Mouse (Mus musculus): ENCODE data around the gene Klhl23. TPM values are rescaled to one million over a fixed set of nuclear protein-coding genes. Genes with fewer than 3 reads are reported as not detected.
A peak's percentile ranks its signal among the peaks of the same experiment; 100 is the strongest.

The Klhl23 gene
- polyA plus RNA-seq, 1 experiment from 2014 or later, result 31.5 TPM

DNA sequence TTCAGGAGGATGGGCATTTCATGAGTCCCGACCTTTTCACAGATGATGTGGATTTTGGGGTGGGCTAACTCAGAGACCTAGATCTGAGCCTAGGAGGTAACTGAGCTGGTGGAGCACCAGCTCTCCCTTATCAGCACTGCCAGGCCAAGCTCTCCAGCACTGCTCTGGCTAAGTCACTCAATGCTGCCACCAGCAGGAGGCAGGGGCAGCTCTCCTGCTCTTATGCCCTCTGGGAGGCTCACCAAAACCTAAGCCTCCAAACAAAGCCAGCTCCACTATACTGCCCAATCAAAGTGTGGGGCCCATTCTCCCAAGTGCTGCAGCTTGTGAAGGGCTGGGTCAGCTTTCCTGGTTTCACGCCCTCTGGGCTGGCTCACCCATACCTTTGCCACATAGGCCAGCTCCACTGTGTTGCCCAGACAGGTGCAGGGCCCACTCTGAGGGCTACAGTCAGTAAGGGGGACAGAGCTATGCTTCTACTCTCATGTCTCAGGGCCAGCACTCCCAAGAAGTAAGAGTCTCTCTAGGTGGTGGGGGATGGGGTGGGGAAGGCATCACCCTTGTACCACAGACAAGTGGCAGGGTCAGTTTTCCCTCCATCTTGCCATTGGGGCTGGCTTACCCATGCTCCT is 29.8 kb downstream of the Klhl23 start:
- Histone ChIP-seq H3K4me2 (replicated peaks; ENCODE audit: low read depth, low read length) (no peak overlapping the region), H3K4me3 (ENCODE audit: low read length) (no peak overlapping the region), H3K27ac (ENCODE audit: low read length) (no peak overlapping the region), H3K4me1 (ENCODE audit: insufficient read depth, low read length) (no peaks in the 10 kb centered on the region), H3K9ac (replicated peaks; ENCODE audit: low read length) (no peak overlapping the region), H3K9me3 (ENCODE audit: low read length) (no peaks in the 10 kb centered on the region), H3K36me3 (ENCODE audit: insufficient read depth, low read length) (no peaks in the 10 kb centered on the region), H3K27me3 (ENCODE audit: insufficient read depth, low read length) (no peaks in the 10 kb centered on the region)
- 54% methylated on average over 2 of the region's 2 CpGs for WGBS
- ATAC-seq (ENCODE audit: low FRiP score, low TSS enrichment), result no peak

DNA sequence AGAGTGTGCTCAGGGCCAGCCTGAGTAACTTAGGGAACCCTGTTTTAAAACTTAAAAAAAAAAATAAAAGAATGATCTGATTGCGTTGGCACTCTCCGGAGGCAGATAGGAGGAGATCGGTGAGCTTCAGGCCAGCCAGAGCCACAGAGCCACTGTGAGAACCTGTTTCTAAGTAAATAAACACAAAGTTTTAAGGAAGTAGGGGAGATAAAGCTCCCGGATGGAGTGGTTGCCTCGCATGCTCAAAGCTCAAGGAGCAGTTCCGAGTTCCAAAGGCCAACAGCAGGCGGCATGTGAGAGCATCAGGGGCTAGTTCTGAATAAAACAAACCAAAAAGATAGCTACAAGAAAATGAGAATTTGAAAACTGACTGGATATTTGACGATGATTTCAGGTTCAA is 34.6 kb downstream of the Klhl23 start:
- Histone ChIP-seq H3K27ac (ENCODE audit: low read length) (no peak overlapping the region), H3K9ac (replicated peaks; ENCODE audit: low read length) (no peak overlapping the region), H3K4me1 (ENCODE audit: insufficient read depth, low read length) (no peaks in the 10 kb centered on the region), H3K4me2 (replicated peaks; ENCODE audit: low read depth, low read length) (no peak overlapping the region), H3K36me3 (ENCODE audit: insufficient read depth, low read length) (no peaks in the 10 kb centered on the region), H3K4me3 (ENCODE audit: low read length) (no peak overlapping the region), H3K9me3 (ENCODE audit: low read length) (no peaks in the 10 kb centered on the region), H3K27me3 (ENCODE audit: insufficient read depth, low read length) (no peaks in the 10 kb centered on the region)
- WGBS, result 51% methylated on average over 8 of the region's 8 CpGs
- ATAC-seq (ENCODE audit: low FRiP score, low TSS enrichment), result no peak

DNA sequence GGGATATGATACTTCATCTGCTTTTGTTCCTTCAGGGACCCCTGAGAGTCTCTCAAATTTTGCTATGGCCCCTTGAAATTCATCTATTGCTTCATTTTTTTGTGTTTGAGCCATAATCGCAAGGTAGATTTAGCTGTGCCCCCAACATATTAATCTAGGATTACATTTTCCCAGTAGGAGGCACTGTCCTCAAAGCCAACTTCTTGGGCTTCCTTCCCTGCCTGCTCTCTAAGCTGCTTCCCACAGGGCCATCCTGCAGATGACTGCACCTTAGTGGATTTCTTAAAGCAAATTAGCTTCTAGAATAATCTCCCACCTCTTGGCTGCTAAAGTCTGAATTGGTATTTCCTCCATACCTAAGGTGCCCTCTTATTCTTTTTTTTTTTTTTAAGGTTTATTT is 36.1 kb downstream of the Klhl23 start:
- no peak for ATAC-seq (ENCODE audit: low FRiP score, low TSS enrichment)
- 81% methylated on average over 1 of the region's 1 CpGs for WGBS
- Histone ChIP-seq H3K4me2 (replicated peaks; ENCODE audit: low read depth, low read length) (no peak overlapping the region), H3K36me3 (ENCODE audit: insufficient read depth, low read length) (no peaks in the 10 kb centered on the region), H3K27ac (ENCODE audit: low read length) (no peak overlapping the region), H3K4me3 (ENCODE audit: low read length) (no peak overlapping the region), H3K9ac (replicated peaks; ENCODE audit: low read length) (no peak overlapping the region), H3K9me3 (ENCODE audit: low read length) (no peaks in the 10 kb centered on the region), H3K27me3 (ENCODE audit: insufficient read depth, low read length) (no peaks in the 10 kb centered on the region), H3K4me1 (ENCODE audit: insufficient read depth, low read length) (0 out of 2 replicates have a peak, but pooled peaks cover 2% of the 10 kb centered on the region)

DNA sequence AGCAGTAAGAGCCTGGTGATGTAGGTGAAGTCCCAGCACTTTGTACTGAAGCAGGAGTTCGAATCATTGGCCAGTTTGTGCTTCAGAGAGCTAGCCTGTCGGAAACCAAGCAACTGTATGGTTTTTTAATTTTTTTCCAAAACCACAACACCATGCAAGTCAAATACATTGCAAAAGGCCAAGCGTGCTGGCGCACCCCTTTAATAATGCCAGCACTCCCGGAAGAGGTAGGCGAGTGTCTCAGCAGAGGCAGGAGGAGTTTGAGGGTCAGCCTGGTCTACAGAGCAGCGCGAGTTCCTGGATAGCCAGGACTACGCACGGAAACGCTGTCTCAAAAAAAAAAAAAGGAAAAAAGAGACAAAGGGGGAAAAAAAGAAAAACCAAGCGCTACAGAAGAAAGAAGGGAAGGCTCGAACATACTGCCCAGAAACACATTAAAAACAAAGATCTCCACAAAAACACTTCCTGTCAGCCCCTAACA is 39.3 kb downstream of the Klhl23 start:
- peak; percentile 43; the same call in 1 of the 2 replicates for ATAC-seq (ENCODE audit: low FRiP score, low TSS enrichment)
- H3K27me3 ChIP-seq (ENCODE audit: insufficient read depth, low read length), result no peaks in the 10 kb centered on the region
- peak overlapping the region; percentile 94 for H3K27ac ChIP-seq (ENCODE audit: low read length)
- H3K36me3 ChIP-seq (ENCODE audit: insufficient read depth, low read length), result 0 out of 2 replicates have a peak, but pooled peaks cover 5% of the 10 kb centered on the region
- peak overlapping the region; percentile 100 for H3K4me3 ChIP-seq (ENCODE audit: low read length)
- 11% methylated on average over 13 of the region's 13 CpGs for WGBS
- H3K9ac ChIP-seq (replicated peaks; ENCODE audit: low read length), result peak overlapping the region; percentile 100
- peaks cover 12% of the 10 kb centered on the region; the same call in 1 of the 2 replicates for H3K4me1 ChIP-seq (ENCODE audit: insufficient read depth, low read length)
- no peaks in the 10 kb centered on the region for H3K9me3 ChIP-seq (ENCODE audit: low read length)
- H3K4me2 ChIP-seq (replicated peaks; ENCODE audit: low read depth, low read length), result peak overlapping the region; percentile 66

DNA sequence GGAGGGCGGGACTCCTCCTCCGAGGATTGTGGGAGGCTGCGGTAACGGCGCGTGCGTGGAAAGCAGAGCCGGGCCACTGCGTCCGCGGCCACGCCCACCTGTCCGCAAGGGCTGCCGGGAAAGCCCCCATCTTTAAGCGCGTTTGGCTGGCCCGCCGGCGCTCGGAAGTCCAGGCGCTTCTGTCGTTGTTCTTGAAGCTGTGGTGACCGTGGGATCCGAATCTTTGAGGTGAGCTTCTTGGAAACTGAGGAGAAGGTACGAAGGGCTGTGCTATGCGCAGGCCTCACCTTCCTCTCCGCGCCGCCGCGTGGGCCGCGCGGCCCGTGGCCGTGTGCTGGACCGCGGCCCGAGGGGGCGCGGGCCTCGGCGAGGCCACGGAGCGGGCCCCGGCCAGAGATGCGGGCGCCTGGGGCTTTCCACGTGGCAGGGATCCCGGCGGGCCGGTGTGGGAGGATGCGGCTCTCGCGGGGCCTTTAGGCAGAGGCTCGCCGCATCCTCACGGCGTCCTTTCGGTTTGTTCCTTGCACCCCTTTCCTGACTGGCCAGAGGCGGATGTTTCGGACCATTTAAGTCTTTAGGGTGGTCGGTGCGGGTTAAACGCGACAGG is 39.8 kb downstream of the Klhl23 start, which contains the start of gene Ssb:
Gene Ssb (plus strand): TSS at position 78 of the 607 bp plus-strand sequence.
- Histone ChIP-seq H3K4me2 (replicated peaks; ENCODE audit: low read depth, low read length) (peak within 1 kb of the TSS; percentile 67), H3K9ac (replicated peaks; ENCODE audit: low read length) (peak within 1 kb of the TSS; percentile 100), H3K4me1 (ENCODE audit: insufficient read depth, low read length) (peaks cover 12% of the 10 kb centered on the region; the same call in 1 of the 2 replicates), H3K4me3 (ENCODE audit: low read length) (peak within 1 kb of the TSS; percentile 100), H3K27me3 (ENCODE audit: insufficient read depth, low read length) (no peaks in the 10 kb centered on the region), H3K36me3 (ENCODE audit: insufficient read depth, low read length) (peaks cover 8% of the 10 kb centered on the region; the same call in 1 of the 2 replicates), H3K9me3 (ENCODE audit: low read length) (no peaks in the 10 kb centered on the region), H3K27ac (ENCODE audit: low read length) (peak within 1 kb of the TSS; percentile 94)
- peak; percentile 97 for ATAC-seq (ENCODE audit: low FRiP score, low TSS enrichment)
- under 1% methylated on average over 62 of the region's 66 CpGs for WGBS

DNA sequence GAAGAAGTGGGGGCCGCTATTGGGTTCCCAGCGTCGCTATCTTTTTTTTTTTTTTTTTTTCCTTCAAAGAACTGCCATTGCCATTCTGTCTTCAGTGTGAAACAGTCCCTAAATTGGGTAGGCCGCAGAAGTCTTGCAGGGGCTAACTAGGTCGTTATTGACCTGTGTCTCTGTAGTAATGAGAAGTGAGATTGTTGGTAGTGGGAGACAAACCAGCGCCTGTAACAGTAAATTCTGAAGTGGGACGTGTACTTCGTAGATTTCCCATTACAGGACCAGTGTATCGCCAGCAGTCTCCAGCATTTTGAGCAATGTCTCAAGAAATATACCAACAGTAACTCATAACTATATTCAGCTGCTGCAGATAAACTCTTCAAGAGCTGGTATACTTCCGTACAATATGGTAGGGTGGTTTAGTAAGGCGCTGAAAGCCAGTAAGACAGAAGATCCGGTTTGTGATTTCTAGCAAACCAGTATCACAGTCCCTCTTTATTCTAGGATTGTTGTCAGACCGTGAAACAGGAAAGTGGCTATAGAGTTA is 40.4 kb downstream of the Klhl23 start:
- Histone ChIP-seq H3K4me3 (ENCODE audit: low read length) (peak overlapping the region; percentile 100), H3K4me1 (ENCODE audit: insufficient read depth, low read length) (peaks cover 12% of the 10 kb centered on the region; the same call in 1 of the 2 replicates), H3K27me3 (ENCODE audit: insufficient read depth, low read length) (no peaks in the 10 kb centered on the region), H3K9ac (replicated peaks; ENCODE audit: low read length) (peak overlapping the region; percentile 100), H3K36me3 (ENCODE audit: insufficient read depth, low read length) (peaks cover 11% of the 10 kb centered on the region), H3K9me3 (ENCODE audit: low read length) (no peaks in the 10 kb centered on the region), H3K27ac (ENCODE audit: low read length) (peak overlapping the region; percentile 94), H3K4me2 (replicated peaks; ENCODE audit: low read depth, low read length) (peak overlapping the region; percentile 67)
- WGBS, result under 1% methylated on average over 13 of the region's 13 CpGs
- ATAC-seq (ENCODE audit: low FRiP score, low TSS enrichment), result no peak

DNA sequence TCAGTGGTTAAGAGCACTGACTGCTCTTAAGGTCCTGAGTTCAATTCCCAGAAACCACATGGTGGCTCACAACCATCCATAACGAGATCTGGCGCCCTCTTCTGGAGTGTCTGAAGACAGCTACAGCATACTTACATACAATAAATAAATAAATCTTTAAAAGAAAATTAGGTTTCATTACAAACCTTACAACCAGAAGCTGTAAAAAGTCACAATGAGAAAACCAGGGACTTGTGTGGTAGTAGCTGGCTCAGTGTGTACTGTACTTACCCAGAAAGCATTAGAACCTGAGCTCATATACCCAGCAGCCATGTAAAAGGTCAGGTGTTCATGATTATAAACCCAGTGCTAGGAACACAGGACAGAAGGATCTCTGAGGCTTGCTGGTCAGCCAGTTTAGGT is 62.2 kb downstream of the Klhl23 start:
- Histone ChIP-seq H3K4me3 (ENCODE audit: low read length) (no peak overlapping the region), H3K4me2 (replicated peaks; ENCODE audit: low read depth, low read length) (0 out of 2 replicates have a peak overlapping the region, but pooled peaks have one; percentile 59), H3K27ac (ENCODE audit: low read length) (no peak overlapping the region), H3K9me3 (ENCODE audit: low read length) (no peaks in the 10 kb centered on the region), H3K4me1 (ENCODE audit: insufficient read depth, low read length) (peaks cover 10% of the 10 kb centered on the region), H3K9ac (replicated peaks; ENCODE audit: low read length) (no peak overlapping the region), H3K36me3 (ENCODE audit: insufficient read depth, low read length) (no peaks in the 10 kb centered on the region), H3K27me3 (ENCODE audit: insufficient read depth, low read length) (no peaks in the 10 kb centered on the region)
- 81% methylated on average over 2 of the region's 2 CpGs for WGBS
- no peak for ATAC-seq (ENCODE audit: low FRiP score, low TSS enrichment)

DNA sequence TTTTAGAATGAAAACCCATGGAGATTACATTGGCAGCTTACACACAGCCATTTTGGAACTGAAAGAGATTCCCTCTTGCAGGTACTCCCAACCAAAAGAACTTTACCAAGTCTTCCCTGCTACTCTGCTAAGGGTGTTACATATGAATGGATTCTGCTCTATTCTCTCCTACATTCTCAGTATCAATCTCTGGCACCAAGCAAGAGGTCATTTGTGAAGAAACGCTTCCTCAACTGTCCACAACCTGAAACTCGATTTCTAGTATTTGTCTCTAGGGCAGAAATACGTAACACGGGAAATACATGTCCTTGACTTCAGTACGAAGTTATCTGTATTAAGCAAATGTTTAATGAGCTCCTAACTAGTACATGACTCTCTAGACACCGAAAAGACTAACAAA is 62.8 kb downstream of the Klhl23 start:
- ATAC-seq (ENCODE audit: low FRiP score, low TSS enrichment), result no peak

DNA sequence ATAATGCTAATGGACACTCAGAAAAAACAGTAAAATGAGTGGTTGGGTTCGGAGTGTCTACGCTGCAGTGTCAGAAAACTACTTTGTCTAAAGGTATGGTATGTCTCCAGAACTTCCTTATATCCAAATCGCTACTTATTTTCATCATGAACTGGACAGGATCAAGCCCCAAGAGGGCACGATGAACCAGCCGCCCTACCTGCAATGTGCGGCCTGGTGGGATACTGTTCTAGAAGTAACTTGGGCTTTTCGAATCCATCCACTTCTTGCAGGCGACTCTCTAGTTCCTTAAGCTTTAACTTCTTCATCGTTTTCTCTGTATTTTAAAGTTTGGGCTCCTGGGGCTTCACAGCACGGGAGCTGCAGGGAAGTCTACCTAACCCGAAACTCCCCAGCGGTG is 63.3 kb downstream of the Klhl23 start:
- Histone ChIP-seq H3K9me3 (ENCODE audit: low read length) (no peaks in the 10 kb centered on the region), H3K9ac (replicated peaks; ENCODE audit: low read length) (peak overlapping the region; percentile 90), H3K27me3 (ENCODE audit: insufficient read depth, low read length) (no peaks in the 10 kb centered on the region), H3K4me1 (ENCODE audit: insufficient read depth, low read length) (peaks cover 10% of the 10 kb centered on the region), H3K4me3 (ENCODE audit: low read length) (peak overlapping the region; percentile 70), H3K4me2 (replicated peaks; ENCODE audit: low read depth, low read length) (peak overlapping the region; percentile 59), H3K27ac (ENCODE audit: low read length) (peak overlapping the region; percentile 79), H3K36me3 (ENCODE audit: insufficient read depth, low read length) (no peaks in the 10 kb centered on the region)
- peak; percentile 57; the same call in 1 of the 2 replicates for ATAC-seq (ENCODE audit: low FRiP score, low TSS enrichment)
- 7% methylated on average over 12 of the region's 12 CpGs for WGBS

More for the DNA sequence above, 62.8 kb downstream of the Klhl23 start:
- Histone ChIP-seq H3K27ac (ENCODE audit: low read length) (no peak overlapping the region), H3K36me3 (ENCODE audit: insufficient read depth, low read length) (no peaks in the 10 kb centered on the region), H3K9me3 (ENCODE audit: low read length) (no peaks in the 10 kb centered on the region), H3K27me3 (ENCODE audit: insufficient read depth, low read length) (no peaks in the 10 kb centered on the region), H3K4me2 (replicated peaks; ENCODE audit: low read depth, low read length) (peak overlapping the region; percentile 59), H3K4me3 (ENCODE audit: low read length) (peak overlapping the region; percentile 70), H3K9ac (replicated peaks; ENCODE audit: low read length) (no peak overlapping the region), H3K4me1 (ENCODE audit: insufficient read depth, low read length) (peaks cover 10% of the 10 kb centered on the region)
- WGBS, result 54% methylated on average over 6 of the region's 6 CpGs

All from kidney, embryonic 16.5 days (tissue).